Mouse (Mus musculus) left cerebral cortex, adult 18-20 months (tissue): ENCODE measurements at regions not wholly inside any gene's neighbourhood (a gene's known extent, or its start where the extent isn't known, plus 50 kb on each side); places are given as distances from the start of the nearest gene placed in this dataset.
A peak's percentile ranks its signal among the peaks of the same experiment; 100 is the strongest.

Experiments
- DNase-seq, 2 experiments: peaks; one replicate each; pipeline ENCODE4 v3.0.0; 2021 to 2022; ENCODE audit warnings: low spot score in 2 of 2, mixed read lengths in 1 of 2

GRCm38 (mm10) chr14:81193689-81194088 is 1209.8 kb downstream of the Olfm4 start:
- no peak for DNase-seq

DNA sequence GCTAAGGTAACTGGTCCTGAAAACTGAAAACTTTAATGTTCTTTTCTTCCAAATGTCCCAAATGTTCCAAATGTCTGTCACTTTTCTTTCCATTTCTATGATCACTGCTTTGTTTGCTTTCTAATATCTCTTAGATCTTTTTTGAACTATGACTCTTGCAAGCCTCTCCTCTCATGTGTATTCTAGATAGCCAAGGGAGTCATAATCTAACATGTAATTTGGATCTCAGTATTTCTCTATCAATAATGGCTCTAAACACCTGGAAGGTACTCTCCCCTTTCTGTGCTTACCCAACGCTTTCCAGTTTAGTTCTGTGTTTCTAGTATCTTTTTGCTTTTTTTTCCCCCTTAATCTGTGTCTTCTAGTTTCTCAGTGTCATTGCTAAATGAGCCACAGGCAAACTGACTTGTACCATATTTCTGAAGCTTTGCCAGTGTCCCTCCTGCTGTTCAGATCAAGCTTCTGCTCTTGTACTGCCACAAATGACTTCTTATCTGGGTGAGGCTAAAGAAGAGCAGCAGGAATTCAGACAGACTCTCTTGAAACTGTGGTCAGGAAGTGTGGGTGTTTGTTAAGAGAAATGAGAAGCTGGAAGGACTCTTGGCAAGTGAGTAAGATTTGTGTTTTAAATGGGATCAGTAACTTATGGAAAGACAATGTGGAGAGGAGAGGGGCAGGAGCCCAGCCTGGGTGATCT is 1211.9 kb downstream of the Olfm4 start:
- DNase-seq: peak in 1 of 2 experiments; percentile 3
